Mouse (Mus musculus) megakaryocyte progenitor cell, adult 5-6 weeks (primary cell): ENCODE results near the gene Med21. TPM values are rescaled to one million over a fixed set of nuclear protein-coding genes. Genes with fewer than 3 reads are reported as not detected.

Experiments used
- ATAC-seq: replicated peaks from 2 replicates; pipeline ENCODE4 v1.8.0; 2016; ENCODE audit warnings: mild to moderate bottlenecking, moderate TSS enrichment, inconsistent platforms; ENCODE audit not compliant: poor library complexity
- total RNA-seq, 2 experiments: library from RNA; stranded (forward) in 1 of 2; stranded (reverse) in 1 of 2; fragments of 157-497, 149-512 nt in 1 of 2; fragments of 200-1000 nt in 1 of 2; gene quantifications; 2 replicates each; pipeline versions ENCODE4 v1.2.3 to v1.2.4; 2015 to 2017

Med21 gene
- total RNA-seq (2015), result 222 and 260 TPM in 2 replicates
- 190 and 247 TPM in 2 replicates for total RNA-seq (2017)

DNA sequence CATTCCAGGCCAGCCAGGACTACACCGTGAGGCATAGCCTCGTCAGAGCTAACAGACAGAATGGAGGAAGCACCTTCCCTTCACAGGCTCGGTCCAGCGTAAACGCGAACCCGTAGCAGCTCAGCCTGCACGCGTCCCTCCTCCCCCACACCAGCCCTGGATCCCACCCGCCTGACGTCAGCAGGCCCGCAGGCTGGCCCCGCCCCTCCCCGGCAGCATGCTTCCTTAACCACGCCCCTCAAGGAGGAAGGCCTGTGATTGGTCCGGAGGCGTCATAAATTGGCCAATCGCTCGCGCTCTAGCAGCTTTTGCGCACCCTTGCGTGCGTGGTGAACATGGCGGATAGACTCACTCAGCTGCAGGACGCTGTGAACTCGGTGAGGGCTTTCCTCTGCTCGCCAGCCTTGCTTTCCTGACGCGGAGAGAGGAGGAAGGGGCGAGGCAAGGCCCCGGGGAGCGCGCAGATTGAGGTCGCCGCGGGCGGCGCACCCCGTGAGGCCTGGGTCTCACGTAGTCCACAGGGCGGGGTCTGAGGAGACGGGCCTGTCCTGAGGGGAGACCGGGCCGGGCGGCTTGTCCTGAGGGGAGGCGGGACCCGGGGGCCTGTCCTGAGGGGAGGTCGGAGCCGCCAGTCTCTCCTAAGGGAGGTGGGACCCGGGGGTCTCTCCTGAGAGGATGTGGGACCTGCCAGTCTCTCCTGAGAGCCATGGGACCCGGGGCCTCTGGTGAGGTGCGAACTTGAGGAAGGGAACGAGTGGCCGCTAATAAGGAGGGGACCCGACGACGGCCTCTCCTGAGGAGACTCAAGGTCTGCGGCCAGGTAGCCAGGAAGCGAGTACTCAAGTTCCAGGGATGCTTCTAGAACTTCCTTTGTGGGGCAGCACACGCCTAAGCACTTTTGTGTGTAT, at the start of gene Med21, which contains the start of gene Tm7sf3:
Gene Med21, plus strand, starts transcription at position 272 of the 908 bp plus-strand sequence.
Gene Tm7sf3, minus strand, starts transcription at position 549 of the 908 bp plus-strand sequence.
- peak; percentile 84 for ATAC-seq

DNA sequence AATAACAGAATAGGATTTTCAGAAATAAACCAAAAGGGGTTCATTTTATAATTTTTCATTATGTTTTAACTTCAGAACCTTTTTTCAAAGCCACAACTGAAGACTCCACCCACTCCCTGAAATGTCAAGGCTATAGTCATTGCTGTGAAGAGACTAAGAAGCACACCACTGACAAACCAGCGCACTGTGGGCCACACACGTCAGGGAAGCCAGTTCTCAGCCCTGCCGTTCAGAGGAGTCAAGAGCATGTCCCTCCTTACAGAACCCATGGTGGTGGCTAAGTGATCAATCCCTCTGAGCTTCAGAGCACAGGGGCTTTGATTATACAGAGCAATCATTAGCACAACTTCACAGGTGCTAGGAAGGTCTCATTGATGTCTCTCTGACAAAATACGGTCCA, 39.7 kb upstream of the Med21 start:
- ATAC-seq, result no peak

DNA sequence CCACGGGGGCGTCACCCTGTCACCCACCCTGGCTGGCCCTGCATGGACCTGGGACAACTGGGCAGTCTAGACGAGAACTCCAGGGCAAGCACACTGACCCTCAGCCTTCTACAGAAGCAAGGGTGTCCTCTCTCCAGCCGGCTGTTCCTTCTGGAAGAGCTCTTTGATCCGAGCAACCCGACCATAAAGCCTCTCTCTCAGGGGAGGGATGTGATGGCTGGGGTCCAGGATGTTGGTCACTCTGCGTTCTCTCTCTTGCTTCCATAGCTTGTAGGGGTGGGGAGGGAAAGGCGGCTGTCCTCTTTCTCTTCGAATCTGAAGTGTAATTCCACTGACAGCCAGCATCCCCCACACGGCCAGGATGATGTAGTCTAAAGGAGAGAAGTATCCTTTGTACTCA, 38.7 kb upstream of the Med21 start:
- no peak for ATAC-seq

DNA sequence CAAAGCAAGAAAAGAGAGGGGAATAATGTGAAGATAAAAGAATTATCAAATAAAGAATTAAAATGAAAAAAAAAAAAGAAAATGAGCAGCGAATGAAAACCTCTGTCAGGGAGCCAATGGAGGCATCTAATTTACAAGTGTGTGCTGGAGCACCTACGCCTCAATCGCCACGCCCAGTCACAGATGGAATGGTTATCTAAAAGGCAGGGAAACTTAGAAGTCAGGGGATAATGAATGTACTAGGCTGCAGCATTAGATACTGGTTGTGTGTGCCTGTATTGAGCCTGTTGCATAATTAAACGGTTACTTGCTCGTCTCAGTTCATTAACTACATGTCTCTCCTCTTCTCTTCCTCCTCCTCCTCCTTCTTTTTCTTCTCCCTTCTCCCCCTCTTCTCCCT, 31.0 kb upstream of the Med21 start:
- ATAC-seq, result peak; percentile 91

DNA sequence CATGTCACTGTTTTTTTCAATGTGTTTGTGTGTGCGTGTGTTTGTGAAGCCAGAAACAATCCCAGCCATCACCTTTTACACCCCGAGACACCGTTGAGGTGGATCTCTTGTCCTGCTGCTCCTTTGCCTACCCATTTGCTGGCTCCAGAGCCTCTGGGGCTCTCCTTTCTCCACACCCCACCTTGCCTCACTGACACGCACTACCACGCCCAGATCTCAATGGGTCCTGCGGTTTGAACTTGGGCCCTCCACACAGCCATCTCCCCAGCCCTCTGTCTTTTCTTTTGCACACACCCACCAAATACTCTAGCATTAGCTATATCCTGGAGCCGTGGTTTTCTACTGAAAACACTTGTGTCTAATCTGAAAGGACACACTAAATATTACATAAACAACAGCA, 30.4 kb upstream of the Med21 start:
- ATAC-seq, result peak; percentile 64

DNA sequence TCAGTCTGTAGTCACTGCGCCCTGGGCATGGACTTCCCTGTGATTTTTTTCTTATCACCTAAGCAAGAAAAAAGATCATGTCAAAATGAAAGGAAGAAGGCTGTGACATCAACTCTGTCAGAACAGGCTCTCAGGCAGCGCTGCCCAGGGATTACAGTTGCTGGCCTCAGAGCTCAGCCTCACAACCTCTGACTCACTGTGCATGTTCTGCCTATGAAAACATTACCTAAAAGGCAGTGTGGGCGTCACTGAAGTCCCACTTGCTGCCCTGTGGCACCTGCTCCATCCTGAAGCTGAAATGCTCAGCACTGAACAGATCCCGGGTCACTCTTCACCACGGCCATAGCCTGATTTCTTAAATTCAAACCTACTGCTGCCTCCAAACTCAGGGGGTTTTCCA, 29.6 kb upstream of the Med21 start:
- ATAC-seq, result no peak

DNA sequence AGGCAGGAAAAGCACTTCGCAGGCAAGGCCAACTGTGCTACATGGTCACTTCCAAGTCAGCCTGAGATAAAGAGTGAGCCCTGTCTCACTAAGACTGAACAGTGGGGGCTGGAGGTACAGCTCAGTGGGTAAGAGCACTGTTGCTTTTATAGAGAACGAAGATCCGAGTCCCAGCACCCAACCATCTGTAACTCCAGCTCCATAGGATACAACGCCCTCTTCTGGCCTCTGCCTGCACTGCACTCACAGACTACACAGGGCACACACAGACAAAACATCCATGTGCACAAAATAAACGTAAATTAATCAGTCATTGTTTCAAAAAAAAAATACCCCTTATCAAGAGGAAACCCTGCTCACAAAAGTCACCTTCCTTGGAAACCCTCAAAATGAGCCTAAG, 28.4 kb upstream of the Med21 start:
- no peak for ATAC-seq

DNA sequence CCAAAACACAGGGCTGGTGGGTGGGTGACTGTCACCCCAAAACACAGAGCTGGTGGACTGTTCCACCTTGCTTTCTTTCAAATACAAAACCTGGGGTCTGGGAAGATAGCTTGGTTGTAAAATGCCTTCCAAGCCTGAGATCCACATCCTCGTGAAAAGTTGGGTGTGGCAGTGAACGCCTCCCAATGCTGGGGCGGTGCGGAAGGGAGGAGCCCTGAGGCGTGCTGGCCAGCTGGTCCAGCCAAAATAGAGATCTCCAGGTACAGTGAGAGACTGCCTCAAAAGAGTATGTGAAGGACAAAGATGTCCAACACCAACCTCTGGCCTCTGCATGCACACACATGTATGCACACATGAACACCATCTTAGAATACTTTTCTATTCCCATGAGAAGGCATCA, 27.8 kb upstream of the Med21 start:
- no peak for ATAC-seq

DNA sequence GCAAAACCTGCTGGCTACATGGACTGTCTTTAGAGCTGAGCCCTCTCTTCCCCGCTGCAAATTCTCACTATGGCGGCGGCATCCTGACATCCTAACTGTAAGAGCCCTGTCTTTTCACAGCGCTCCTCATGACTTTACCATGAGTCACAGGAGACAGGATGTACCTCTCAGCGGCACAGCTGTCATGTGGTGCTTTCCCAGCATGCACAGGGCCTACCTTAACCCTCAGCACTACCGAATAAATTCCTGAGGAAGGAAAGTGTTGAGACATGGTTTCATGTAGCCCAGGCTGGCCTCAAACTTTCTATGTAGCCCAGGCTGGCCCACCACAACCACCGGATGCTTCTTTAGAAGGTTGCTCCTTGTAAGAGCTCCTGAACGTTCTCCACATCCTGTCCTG, 26.5 kb upstream of the Med21 start:
- ATAC-seq, result no peak

DNA sequence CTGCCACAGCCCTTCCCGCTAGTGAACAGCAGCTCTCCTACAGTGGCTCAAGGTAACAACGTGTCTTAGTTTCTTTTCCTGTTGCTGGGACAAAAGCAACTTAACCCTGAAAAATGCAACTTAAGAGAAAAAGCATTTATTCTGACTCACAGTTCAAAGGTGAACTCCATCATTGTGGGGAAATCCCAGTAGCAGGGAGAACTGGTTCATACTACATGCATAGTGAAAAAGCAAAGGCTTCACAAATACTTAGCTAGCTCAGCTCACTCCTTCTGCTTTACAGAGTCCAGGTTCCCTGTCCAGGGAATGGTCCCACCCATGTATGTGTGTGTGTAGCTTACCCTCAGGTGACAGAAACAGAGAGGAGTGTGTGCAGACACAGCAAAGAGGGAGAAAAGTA, 25.7 kb upstream of the Med21 start:
- no peak for ATAC-seq

DNA sequence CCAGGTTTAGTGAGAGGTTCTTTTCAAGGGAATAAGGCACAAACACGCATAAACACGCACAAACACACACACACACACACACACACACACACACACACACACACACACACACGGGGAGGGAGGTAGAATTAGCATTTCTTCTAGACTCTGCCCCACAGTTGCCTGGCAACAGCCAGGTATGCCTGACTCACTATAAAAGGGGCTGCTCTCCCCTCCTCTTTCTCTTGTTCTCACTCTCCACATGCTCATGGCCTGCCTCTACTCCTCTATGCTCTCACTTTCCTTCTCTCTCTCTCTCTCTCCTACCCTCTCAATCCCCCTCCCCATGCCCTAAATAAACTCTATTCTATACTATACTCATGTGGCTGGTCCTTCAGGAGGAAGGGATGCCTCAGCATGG, 14.2 kb upstream of the Med21 start:
- ATAC-seq, result no peak

DNA sequence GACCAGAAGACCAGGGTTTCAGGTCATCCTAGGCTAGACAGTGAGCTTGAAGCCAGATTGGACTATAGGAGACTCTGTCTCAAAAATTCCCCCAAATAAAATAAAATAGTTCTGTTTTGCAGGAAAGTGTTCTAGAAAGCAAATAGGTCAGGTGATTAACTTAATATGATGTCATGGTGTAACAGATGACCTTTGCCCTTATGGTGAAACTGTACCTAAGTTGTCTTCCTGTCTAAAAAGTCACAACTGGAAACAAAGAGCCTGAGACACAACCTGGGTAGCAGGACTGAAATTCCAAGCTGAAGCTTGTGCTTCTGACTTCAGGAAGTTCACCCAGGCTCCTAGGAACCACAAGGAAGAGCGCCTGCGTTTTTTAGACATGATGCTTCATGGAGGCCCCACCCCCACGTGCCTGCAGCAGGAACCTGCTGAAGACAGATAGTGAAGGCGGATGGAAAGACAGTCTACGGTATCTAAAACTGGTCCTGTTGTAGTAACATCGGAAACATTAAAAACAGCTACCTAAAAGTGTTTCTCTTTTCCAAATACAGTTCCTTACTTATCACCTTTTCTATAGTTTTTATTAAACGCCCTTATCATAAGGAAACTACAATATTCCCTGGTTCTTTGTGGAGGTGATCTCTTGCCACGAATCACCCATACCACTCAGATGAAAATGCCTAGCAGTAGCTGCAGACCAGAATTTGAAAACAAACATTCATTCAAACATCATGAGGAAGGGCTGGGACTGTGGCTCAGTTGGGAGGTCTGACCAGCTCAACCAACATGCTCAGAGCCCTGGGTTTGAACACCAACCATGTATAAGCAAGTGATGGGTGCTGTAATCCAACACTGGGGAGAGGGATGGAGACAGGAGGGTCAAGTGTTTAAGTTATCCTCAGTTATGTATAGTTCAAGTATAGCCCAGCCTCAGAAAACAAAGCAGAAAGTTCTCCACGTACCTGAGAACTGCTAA, 12.3 kb upstream of the Med21 start:
- peak; percentile 63 for ATAC-seq

DNA sequence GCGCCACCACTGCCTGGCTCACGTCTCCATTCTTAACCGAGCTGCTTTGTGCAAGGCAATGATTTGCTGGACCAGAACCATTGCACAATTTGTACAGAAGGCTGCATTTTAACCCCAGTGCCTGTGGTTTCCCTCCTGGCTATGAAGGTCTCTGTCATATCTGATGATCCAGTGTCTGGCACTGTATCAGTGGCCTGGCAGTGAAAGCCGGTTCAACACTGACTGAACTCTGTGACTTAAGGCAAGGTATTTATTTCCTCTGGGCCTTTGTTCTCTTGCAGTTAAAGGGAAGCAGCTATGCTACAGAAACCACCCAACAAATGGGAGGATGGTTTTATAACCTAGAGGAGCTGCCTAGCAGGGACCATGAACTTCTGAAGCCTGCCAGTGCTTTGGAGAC, 11.4 kb upstream of the Med21 start:
- ATAC-seq, result peak; percentile 23; the same call in 1 of the 2 replicates

DNA sequence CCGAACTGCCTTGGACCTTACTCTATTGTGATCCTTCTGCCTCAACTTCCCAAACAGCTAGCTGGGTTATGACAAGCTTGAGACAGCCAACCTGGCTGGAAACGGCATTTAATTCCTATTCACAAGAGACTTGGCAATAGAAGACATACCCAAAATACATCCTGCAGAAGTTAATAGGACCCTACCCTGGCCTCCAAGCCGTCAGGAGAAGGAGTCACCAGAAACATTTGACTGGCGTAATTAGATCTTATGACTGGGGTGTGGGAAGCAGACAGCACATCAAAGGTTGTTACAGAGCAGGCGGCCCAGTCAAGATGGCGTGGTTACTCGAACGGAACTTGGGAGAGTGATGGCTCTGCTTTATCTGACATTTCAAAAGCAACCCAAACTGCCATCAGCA, 10.5 kb upstream of the Med21 start:
- no peak for ATAC-seq

DNA sequence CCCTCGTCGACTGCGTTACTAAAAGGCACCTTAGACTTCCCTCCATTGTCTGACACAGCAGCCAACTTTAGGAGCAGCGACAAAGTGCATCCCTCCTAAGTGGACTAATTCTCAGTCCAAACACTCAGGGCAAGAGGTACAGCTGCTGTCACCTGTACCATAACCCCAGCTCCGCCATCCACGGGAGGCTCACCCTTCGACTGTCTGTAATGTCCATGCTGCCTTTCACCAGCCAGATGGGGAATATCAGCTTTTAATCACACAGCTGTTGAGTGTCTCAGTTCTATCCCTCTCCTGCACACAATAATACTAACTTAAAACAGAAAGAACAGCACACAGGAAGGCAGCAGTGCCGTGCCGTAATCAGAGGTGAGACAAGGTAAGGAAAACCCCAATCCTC, 9.9 kb upstream of the Med21 start:
- ATAC-seq, result no peak

DNA sequence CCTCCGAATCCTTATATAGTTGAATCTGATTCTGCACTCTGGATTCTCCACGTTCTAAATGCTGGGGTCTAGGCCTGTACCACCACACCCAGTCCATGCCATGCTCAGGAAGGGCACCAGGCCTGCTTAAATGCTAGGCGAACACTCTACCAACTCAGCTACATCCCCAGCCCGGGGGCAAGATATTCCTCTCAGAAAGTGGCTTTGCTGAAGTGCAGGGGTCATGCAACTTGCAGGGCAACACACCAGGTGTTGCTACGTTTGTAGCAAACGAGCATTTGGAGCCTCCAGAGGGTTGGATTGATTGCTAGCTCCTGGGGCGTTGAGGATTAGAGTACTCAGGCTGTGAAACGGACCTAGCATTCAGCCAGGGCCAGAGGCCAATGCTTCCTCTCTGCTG, 9.2 kb upstream of the Med21 start:
- no peak for ATAC-seq

DNA sequence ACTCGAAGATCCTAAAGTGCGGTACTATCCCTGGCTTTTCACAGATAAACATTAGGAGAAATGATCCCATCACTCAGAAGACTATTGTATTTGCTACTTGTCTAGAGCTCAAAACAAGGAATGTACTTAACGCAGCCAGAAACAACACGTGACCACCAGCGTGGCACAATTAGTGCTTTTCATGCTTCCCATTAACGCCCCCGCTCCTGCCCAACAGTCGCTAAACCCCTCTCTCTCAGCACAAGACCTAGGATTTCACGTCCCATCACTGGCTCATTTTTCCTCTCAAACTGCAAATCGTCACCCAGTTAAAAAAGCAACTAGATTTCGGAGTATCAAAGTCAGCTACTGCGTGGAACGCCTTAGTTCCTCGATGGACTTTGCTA, 8.7 kb upstream of the Med21 start:
- ATAC-seq, result no peak

DNA sequence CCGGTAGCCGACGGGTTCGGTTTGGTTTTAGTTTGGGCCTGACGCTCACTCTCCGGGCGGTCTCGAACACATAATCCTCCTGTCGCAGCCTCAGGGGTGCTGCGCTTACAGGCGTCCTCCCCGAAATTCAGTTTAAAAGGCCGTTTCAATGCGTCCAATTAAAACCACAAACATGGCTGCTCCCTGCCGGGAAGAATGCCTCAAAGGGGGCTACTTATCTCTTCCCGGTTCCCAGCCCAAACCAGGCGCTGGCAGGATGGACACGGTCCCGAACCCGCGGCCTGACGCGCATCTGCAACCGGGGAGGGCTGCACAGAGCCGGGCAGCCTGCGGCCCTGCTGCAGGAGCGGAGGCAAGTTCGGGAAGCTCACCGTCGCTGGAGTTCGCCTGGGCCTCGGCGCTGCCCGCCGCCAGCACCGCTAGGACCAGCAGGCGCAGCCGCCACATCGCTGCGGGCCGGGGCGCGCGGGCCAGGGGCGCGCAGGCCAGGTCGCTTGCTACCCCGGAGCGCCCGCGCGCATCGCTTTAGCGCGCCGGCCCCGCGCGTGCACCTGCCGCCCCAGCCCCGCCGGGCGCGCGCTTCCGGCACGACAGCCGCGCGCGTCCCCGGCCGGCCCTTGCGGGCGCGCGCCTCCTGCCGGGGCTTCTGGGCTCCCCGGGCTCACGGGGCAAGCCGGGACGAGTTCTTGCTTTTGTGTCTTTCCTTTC, 8.2 kb upstream of the Med21 start:
- ATAC-seq, result peak; percentile 53

DNA sequence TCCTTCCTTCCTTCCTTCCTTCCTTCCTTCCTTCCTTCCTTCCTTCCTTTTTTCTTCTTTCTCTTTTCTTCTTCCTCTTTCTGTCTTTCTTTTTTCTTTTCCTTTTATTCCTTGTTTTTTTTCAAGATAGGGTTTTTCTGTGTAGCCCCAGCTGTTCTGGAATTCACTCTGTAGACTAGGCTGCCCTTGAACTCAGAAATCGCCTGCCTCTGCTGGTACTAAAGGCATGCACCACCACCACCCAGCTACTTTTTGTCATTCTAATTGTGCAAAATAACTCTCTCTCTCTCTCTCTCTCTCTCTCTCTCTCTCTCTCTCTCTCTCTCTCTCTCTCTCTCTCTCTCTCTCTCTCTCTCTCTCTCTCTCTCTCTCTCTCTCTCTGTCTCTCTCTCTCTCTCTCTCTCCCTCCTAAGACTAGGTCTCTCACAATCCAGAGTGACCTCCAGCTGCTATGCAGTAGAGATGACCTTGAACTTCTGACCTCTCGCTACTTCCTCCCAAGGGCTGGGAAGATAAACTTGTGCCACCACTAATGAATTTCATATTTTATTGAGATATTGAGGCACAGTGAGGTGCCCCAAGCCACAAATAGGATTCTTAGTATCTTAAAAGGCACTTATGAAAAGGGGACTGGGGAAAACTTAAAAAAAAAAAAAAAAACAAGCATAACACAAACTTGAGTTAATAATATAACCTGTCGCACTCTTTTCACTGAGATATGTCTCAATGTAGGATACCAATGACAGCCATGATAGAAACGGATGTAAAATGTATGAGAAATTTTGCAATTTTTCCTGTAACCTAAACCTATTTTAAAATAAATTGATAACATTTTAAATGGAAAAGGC, 7.4 kb upstream of the Med21 start:
- no peak for ATAC-seq

DNA sequence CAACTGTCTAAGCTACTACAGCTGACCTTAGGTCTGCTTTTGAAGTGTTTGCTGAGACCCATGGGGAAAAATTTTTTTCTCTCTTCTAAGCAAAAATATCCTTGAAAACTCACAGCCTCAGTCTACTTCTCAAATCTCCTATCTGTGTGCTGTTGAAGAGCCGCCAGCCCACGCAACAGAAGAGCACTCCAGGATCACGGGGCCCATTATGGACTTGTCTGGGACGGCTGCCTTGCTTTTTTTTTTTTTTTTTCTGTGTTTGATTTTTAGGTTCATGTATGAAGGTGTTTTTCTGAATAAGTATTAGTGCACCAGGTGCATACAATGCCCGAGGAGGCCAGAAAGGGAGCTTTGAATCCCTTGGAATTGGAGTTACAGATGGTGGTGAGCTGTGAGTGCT, 5.9 kb upstream of the Med21 start:
- ATAC-seq, result no peak
